Mouse (Mus musculus): ENCODE data around the gene Mrpl53. TPM values are rescaled to one million over a fixed set of nuclear protein-coding genes. Genes with fewer than 3 reads are reported as not detected.

Mrpl53 gene
- polyA plus RNA-seq (2015; fragmentation: Illumina TruSeq; extraction: RNeasy Lipid Tissue Mini Kit (QIAGEN cat#74804); ENCODE audit: insufficient read depth, low replicate concordance): 19.2 TPM

DNA sequence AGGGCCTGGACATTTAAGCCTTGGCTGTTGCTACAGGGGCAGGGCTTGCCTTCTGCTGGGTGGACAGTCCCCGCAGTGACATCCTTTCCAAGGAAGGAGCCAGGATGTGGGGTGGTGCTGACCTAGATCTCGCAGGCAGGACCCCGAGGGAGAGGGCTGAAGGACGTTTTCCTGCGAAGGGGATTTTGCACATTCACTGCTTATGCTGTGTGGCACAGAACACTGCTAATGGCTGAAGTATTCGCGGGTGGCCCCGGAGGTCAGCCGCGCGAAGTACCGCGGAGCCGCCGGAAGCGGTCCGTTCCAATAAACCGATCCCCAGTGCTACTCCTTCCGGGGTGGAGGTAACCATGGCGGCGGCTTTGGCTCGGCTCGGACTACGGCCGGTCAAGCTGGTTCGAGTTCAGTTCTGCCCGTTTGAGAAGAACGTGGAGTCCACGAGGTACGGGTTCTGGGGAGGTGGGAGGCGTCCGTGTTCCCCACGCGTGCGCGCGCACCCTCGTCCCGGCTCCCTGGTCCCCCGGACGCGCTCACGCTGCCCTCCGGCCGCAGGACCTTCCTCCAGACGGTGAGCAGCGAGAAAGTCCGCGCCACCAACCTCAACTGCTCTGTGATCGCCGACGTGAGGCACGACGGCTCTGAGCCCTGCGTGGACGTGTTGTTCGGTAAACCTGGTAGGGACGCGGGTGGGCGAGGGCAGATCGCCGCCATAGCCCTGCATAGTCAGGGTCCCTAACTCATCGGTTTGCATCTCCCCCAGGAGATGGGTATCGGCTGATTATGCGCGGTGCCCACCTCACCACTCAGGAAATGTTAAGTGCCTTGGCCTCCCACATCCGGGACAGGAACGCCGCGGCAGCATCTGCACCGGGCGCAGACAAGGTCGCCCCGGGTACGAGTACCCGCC is at the start of gene Mrpl53:
Gene Mrpl53 (plus strand): TSS at position 279 of the 907 bp plus-strand sequence.

GRCm38 (mm10) chr6:83070247-83070310 is 38.8 kb upstream of the Mrpl53 start, which contains the start of gene Tlx2:
Gene Tlx2, minus strand, starts transcription at chr6:83070293.

GRCm38 (mm10) chr6:83077630-83078323 is 31.1 kb upstream of the Mrpl53 start, which contains the start of gene Pcgf1:
Gene Pcgf1, plus strand, starts transcription at chr6:83077869.

GRCm38 (mm10) chr6:83086121-83087035 is 22.5 kb upstream of the Mrpl53 start, which contains the start of gene Lbx2:
Gene Lbx2, plus strand, starts transcription at chr6:83086367.

DNA sequence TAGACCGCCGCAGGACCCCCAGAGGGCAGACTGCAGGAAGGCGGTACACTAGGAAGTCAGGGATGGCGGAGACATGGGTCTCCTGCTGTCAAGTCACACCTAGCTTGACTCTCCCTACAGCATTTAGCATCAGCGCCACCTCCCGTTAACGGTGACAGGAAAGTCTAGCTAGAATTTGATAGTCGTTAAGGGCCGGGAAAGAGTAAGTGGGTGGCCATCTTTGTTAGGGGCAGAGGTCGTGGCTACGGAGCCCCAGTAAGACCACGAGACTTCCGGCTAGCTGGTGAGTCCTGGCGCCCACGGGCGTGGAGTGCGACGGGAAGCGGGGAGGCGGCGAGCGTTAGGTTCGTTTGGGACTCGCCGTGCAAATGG is 7.5 kb upstream of the Mrpl53 start, which contains the start of the genes Ccdc142 and Gm42688:
Gene Ccdc142 (plus strand): TSS at position 286 of the 372 bp plus-strand sequence.
Gene Gm42688 (plus strand): TSS at position 302 of the 372 bp plus-strand sequence.

GRCm38 (mm10) chr6:83115011-83115671 is 6.3 kb downstream of the Mrpl53 start, which contains the start of gene Mogs:
Gene Mogs, plus strand, starts transcription at chr6:83115496.

DNA sequence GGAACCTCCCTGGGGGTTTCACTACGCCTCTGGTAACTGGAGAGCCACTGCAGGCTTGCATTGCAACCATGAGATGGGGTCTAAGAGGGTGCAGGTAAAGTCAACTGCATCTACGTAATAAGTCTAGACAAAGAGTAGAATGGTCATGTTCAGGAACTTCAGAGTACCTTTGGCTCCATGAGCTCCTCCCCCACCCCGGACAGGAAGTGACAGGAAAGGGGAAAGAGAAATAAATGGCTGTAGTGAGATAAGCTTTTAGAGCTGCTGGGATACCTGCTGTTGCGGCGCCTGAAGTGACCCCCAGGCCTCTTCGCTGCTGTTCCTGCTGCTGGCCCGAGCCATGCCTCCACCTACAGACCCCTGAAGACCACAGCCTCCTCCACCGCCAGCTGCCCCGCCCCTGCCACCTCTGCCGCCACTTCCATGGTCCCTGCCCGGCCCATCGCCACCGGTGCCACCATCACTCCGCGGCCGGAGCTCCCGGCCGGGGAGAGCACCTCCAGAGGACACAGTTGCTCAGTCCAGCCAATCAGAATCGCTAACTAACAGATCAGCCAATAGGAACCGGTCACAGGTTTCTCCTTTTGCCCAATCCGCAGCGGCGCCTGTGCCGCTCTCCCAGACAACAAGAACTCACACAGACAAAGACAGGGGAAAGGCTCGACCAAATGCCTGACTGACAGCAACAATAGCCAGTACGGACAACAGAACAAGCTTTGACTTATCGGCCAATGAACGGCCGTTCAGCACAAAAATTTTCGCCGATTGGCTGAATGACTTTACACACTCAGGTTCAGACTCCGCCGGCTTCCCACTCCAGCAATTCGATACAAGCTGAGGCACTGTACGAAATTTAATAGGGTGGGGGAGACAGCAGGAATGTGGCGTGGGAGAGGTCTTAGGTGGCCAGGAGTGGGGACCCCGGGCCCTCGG is 12.4 kb downstream of the Mrpl53 start, which contains the start of gene Wbp1:
Gene Wbp1 (minus strand): TSS at position 630 of the 933 bp plus-strand sequence.

GRCm38 (mm10) chr6:83125331-83125730 is 16.5 kb downstream of the Mrpl53 start, which contains the start of gene Ino80b:
Gene Ino80b, minus strand, starts transcription at chr6:83125431.

GRCm38 (mm10) chr6:83134951-83135513 is 26.2 kb downstream of the Mrpl53 start, which contains the start of gene Rtkn:
Gene Rtkn, plus strand, starts transcription at chr6:83135463.

GRCm38 (mm10) chr6:83156259-83156684 is 47.4 kb downstream of the Mrpl53 start, which contains the start of the genes Wdr54 and 1700003E16Rik:
Gene Wdr54, minus strand, starts transcription at chr6:83156397.
Gene 1700003E16Rik, plus strand, starts transcription at chr6:83156404.

Other genes starting within 250 kb of the Mrpl53 start
- gene Sema4f, start 169.3 kb upstream of the Mrpl53 start, polyA plus RNA-seq (2015; fragmentation: Illumina TruSeq; extraction: RNeasy Lipid Tissue Mini Kit (QIAGEN cat#74804); ENCODE audit: insufficient read depth, low replicate concordance): 2.3 TPM
- gene M1ap, start 162.1 kb upstream of the Mrpl53 start, polyA plus RNA-seq (2015; fragmentation: Illumina TruSeq; extraction: RNeasy Lipid Tissue Mini Kit (QIAGEN cat#74804); ENCODE audit: insufficient read depth, low replicate concordance): 0.52 TPM
- gene Dok1, start 75.6 kb upstream of the Mrpl53 start, polyA plus RNA-seq (2015; fragmentation: Illumina TruSeq; extraction: RNeasy Lipid Tissue Mini Kit (QIAGEN cat#74804); ENCODE audit: insufficient read depth, low replicate concordance): 13.5 TPM
- 6.8 TPM for gene Loxl3, start 74.9 kb upstream of the Mrpl53 start, polyA plus RNA-seq (2015; fragmentation: Illumina TruSeq; extraction: RNeasy Lipid Tissue Mini Kit (QIAGEN cat#74804); ENCODE audit: insufficient read depth, low replicate concordance)
- 155 TPM for gene Aup1, start 54.5 kb upstream of the Mrpl53 start, polyA plus RNA-seq (2015; fragmentation: Illumina TruSeq; extraction: RNeasy Lipid Tissue Mini Kit (QIAGEN cat#74804); ENCODE audit: insufficient read depth, low replicate concordance)
- 58.4 TPM for gene Htra2, start 53.8 kb upstream of the Mrpl53 start, polyA plus RNA-seq (2015; fragmentation: Illumina TruSeq; extraction: RNeasy Lipid Tissue Mini Kit (QIAGEN cat#74804); ENCODE audit: insufficient read depth, low replicate concordance)
- gene Dqx1, start 51.2 kb upstream of the Mrpl53 start, polyA plus RNA-seq (2015; fragmentation: Illumina TruSeq; extraction: RNeasy Lipid Tissue Mini Kit (QIAGEN cat#74804); ENCODE audit: insufficient read depth, low replicate concordance): 3.4 TPM
- not detected for gene Tlx2, start 38.7 kb upstream of the Mrpl53 start, polyA plus RNA-seq (2015; fragmentation: Illumina TruSeq; extraction: RNeasy Lipid Tissue Mini Kit (QIAGEN cat#74804); ENCODE audit: insufficient read depth, low replicate concordance)
- gene Pcgf1, start 31.2 kb upstream of the Mrpl53 start, polyA plus RNA-seq (2015; fragmentation: Illumina TruSeq; extraction: RNeasy Lipid Tissue Mini Kit (QIAGEN cat#74804); ENCODE audit: insufficient read depth, low replicate concordance): 20.7 TPM
- gene Lbx2, start 22.7 kb upstream of the Mrpl53 start, polyA plus RNA-seq (2015; fragmentation: Illumina TruSeq; extraction: RNeasy Lipid Tissue Mini Kit (QIAGEN cat#74804); ENCODE audit: insufficient read depth, low replicate concordance): not detected
- gene Ccdc142, start 7.4 kb upstream of the Mrpl53 start, polyA plus RNA-seq (2015; fragmentation: Illumina TruSeq; extraction: RNeasy Lipid Tissue Mini Kit (QIAGEN cat#74804); ENCODE audit: insufficient read depth, low replicate concordance): 0.48 TPM
- gene Gm42688, start 7.4 kb upstream of the Mrpl53 start, polyA plus RNA-seq (2015; fragmentation: Illumina TruSeq; extraction: RNeasy Lipid Tissue Mini Kit (QIAGEN cat#74804); ENCODE audit: insufficient read depth, low replicate concordance): 4.8 TPM
- gene Mogs, start 6.5 kb downstream of the Mrpl53 start, polyA plus RNA-seq (2015; fragmentation: Illumina TruSeq; extraction: RNeasy Lipid Tissue Mini Kit (QIAGEN cat#74804); ENCODE audit: insufficient read depth, low replicate concordance): 22.9 TPM
- 27.1 TPM for gene Wbp1, start 12.5 kb downstream of the Mrpl53 start, polyA plus RNA-seq (2015; fragmentation: Illumina TruSeq; extraction: RNeasy Lipid Tissue Mini Kit (QIAGEN cat#74804); ENCODE audit: insufficient read depth, low replicate concordance)
- gene Ino80b, start 16.4 kb downstream of the Mrpl53 start, polyA plus RNA-seq (2015; fragmentation: Illumina TruSeq; extraction: RNeasy Lipid Tissue Mini Kit (QIAGEN cat#74804); ENCODE audit: insufficient read depth, low replicate concordance): 7.5 TPM
- 0.52 TPM for gene Rtkn, start 26.4 kb downstream of the Mrpl53 start, polyA plus RNA-seq (2015; fragmentation: Illumina TruSeq; extraction: RNeasy Lipid Tissue Mini Kit (QIAGEN cat#74804); ENCODE audit: insufficient read depth, low replicate concordance)
- 0.14 TPM for gene Wdr54, start 47.4 kb downstream of the Mrpl53 start, polyA plus RNA-seq (2015; fragmentation: Illumina TruSeq; extraction: RNeasy Lipid Tissue Mini Kit (QIAGEN cat#74804); ENCODE audit: insufficient read depth, low replicate concordance)
- not detected for gene 1700003E16Rik, start 47.4 kb downstream of the Mrpl53 start, polyA plus RNA-seq (2015; fragmentation: Illumina TruSeq; extraction: RNeasy Lipid Tissue Mini Kit (QIAGEN cat#74804); ENCODE audit: insufficient read depth, low replicate concordance)
- 39.1 TPM for gene Dctn1, start 56.9 kb downstream of the Mrpl53 start, polyA plus RNA-seq (2015; fragmentation: Illumina TruSeq; extraction: RNeasy Lipid Tissue Mini Kit (QIAGEN cat#74804); ENCODE audit: insufficient read depth, low replicate concordance)
- gene Slc4a5, start 110.8 kb downstream of the Mrpl53 start, polyA plus RNA-seq (2015; fragmentation: Illumina TruSeq; extraction: RNeasy Lipid Tissue Mini Kit (QIAGEN cat#74804); ENCODE audit: insufficient read depth, low replicate concordance): not detected
- 34.2 TPM for gene Mthfd2, start 216.9 kb downstream of the Mrpl53 start, polyA plus RNA-seq (2015; fragmentation: Illumina TruSeq; extraction: RNeasy Lipid Tissue Mini Kit (QIAGEN cat#74804); ENCODE audit: insufficient read depth, low replicate concordance)
- 265 TPM for gene Mob1a, start 217.0 kb downstream of the Mrpl53 start, polyA plus RNA-seq (2015; fragmentation: Illumina TruSeq; extraction: RNeasy Lipid Tissue Mini Kit (QIAGEN cat#74804); ENCODE audit: insufficient read depth, low replicate concordance)
- 62.7 TPM for gene Bola3, start 240.1 kb downstream of the Mrpl53 start, polyA plus RNA-seq (2015; fragmentation: Illumina TruSeq; extraction: RNeasy Lipid Tissue Mini Kit (QIAGEN cat#74804); ENCODE audit: insufficient read depth, low replicate concordance)